Mouse (Mus musculus): ENCODE results near the gene Tcte1. TPM values are rescaled to one million over a fixed set of nuclear protein-coding genes. Genes with fewer than 3 reads are reported as not detected.

Tcte1 gene
- total RNA-seq, 2 experiments from 2014 or later, result 0.58 to 0.64 TPM

DNA sequence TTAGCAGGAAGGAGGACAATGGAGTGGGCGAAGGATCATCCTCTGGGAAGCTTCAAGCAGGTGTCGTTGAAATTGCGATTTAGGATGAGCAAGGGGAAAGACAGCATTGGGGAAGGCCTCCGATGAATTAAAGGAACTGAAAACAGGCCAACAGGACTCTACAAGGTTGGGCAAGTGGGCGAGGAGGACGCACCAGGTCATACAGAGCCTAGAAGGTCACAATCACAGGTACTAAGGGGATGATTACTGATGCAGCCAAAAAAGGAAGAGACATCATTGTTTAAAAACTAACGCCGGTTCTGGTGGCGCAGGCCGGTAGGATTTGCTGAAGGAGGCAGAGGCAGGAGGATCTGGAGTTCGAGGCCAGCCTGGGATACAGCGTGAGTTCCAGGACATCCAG is 40.0 kb downstream of the Tcte1 start:
- intact Hi-C loops (cut with DNase I), result no loop called here
- DNase-seq, result no peak

GRCm38 (mm10) chr17:45563655-45564530 is 40.7 kb downstream of the Tcte1 start, which contains the start of gene Slc35b2:
Gene Slc35b2 (plus strand): TSS chr17:45563874.
- intact Hi-C loops (cut with DNase I), result no loop called here
- DNase-seq, result peak; percentile 96

GRCm38 (mm10) chr17:45564531-45565084 is 41.4 kb downstream of the Tcte1 start:
- DNase-seq, result peak; percentile 56
- intact Hi-C loops (cut with DNase I), result no loop called here

DNA sequence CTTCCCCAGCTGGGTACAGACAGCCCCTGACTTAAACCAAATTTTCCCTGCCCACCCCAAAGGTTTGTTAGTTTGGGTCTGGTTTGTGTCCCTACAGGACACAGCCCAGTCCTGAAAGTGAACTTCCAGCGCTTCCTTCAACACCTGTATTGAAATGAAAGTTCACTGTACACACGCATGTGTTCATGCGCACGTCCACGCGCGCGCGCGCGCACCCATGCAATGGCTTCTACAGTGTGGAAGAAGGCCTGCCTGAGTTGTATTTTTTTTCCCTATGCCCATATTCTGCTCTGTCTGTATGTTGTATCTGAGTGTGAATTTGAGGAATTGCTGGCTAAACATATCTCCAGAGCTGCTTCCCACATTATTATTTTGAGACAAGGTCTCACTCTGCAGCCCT is 41.9 kb downstream of the Tcte1 start:
- DNase-seq, result no peak
- intact Hi-C loops (cut with DNase I), result no loop called here

DNA sequence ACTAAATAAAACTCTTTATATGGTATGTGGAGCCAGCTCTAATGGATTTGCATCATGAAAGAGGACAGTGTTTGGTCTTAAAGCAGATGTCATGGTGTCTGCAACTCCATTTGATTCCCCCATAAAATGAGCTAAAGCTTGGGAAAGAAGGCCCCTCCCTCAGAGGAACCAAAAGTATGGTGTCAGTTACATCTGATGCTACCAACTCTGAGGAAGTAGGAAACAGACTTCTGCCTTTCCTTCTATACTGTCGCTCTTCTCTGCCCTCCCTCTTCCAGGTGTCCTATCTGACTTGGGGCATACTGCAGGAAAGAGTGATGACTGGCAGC is 42.8 kb downstream of the Tcte1 start:
- no peak for DNase-seq
- intact Hi-C loops (cut with DNase I), result no loop called here

GRCm38 (mm10) chr17:45566360-45567161 is 43.3 kb downstream of the Tcte1 start:
- intact Hi-C loops (cut with DNase I), result no loop called here
- no peak for DNase-seq

- intact Hi-C loops (cut with DNase I), result no loop called here
- DNase-seq, result no peak
These were observed 43.9 kb downstream of the Tcte1 start for GRCm38 (mm10) chr17:45567162-45567601.

DNA sequence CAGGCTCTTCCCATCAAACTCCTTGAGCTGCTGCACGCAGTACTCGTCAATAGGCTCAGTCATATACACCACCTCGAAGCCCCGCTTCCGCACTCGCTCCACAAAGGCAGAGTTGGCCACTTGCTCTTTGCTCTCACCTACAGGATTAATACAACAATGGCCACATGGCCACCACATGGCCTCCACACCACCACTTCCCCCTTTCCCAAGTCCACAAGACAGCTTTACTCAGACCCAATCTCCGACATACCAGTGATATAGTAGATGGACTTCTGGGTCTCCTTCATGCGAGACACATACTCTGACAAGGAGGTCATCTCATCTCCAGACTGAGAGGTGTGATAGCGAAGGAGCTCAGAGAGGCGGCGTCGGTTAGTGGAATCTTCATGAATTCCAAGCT is 45.8 kb downstream of the Tcte1 start:
- intact Hi-C loops (cut with DNase I), result no loop called here
- DNase-seq, result no peak

- no peak for DNase-seq
- intact Hi-C loops (cut with DNase I), result no loop called here
These were observed 46.8 kb downstream of the Tcte1 start for GRCm38 (mm10) chr17:45569999-45570398.

GRCm38 (mm10) chr17:45572103-45573086 is 49.2 kb downstream of the Tcte1 start:
- peak; percentile 89 for DNase-seq
- intact Hi-C loops (cut with DNase I), result no loop called here

GRCm38 (mm10) chr17:45573087-45573779 is 50.0 kb downstream of the Tcte1 start, which contains the start of gene Hsp90ab1:
Gene Hsp90ab1 (minus strand): TSS chr17:45573271.
- intact Hi-C loops (cut with DNase I), result no loop called here
- peak; percentile 100 for DNase-seq

- peak; percentile 97 for DNase-seq
- intact Hi-C loops (cut with DNase I), result no loop called here
These were observed 50.5 kb downstream of the Tcte1 start for GRCm38 (mm10) chr17:45573780-45574123.

DNA sequence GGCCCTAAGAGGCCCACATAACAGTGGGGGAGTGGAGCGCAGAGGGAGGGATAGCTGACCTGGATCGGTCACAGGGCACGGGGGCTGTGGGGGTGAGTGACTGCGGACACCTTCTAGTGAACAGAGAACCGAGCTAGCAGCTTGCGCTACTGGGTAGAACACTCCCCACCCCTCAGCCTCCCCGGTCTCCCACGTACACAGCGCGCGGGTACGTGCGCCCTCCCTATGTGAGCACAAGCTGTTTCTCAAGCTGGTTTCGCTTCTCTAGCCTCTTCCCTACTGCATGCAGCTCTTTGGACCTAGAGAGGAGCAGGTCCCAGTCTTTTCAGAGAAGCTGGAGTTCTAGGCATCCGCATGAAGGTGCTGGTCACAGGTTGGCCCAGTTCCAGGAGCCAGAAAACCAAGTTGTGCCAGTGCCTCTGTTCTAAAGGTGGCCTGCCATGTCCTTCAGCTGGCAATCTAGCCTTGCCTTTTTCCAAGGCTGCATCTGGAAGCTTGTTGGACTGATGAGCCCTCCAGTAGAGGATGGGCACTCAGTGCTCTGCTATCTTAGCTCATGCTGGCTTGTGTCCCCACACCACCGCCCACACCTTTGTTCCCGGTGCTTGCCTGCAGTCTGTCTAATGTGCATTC is 51.0 kb downstream of the Tcte1 start:
- DNase-seq, result peak; percentile 73
- intact Hi-C loops (cut with DNase I), result no loop called here

- DNase-seq, result no peak
- intact Hi-C loops (cut with DNase I), result no loop called here
These were observed 52.1 kb downstream of the Tcte1 start for GRCm38 (mm10) chr17:45575123-45575897.

- DNase-seq, result no peak
- intact Hi-C loops (cut with DNase I), result no loop called here
These were observed 55.0 kb downstream of the Tcte1 start for GRCm38 (mm10) chr17:45578242-45578641.

DNA sequence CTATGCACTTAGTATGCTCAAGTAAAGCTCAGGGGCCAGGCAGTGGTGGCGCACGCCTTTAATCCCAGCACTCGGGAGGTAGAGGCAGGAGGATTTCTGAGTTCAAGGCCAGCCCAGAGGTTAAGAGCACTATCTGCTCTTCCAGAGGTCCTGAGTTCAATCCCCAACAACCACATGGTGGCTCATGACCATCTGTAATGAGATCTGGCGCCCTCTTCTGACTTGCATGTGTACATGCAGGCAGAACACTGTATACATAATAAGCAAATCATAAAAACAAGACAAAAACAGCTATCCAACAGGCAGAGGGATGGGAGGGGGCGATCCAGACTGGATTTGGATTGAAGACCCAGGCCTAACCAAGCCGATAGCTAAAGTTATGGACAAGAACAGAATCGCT is 55.6 kb downstream of the Tcte1 start:
- intact Hi-C loops (cut with DNase I), result no loop called here

DNA sequence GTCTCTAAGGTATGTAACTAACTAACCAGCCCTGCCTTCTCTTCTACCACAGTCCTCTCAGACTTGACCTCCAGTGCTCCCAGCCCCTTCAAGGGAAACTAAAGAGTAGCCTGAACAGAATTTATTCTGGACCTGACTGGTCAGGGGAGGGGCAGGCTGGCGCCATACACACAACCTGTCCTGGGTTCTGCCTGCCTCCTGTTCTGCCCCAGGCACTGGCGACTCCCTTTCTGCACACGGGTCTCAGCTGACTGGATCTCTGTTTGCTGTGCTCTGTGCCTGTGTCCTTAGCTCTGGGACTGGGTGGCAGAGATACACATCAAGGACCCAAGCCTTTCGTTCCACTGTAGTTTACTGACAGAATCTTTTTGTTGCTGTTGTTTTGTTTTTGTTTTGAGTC is 56.3 kb downstream of the Tcte1 start:
- intact Hi-C loops (cut with DNase I), result no loop called here
- DNase-seq, result no peak

More for the DNA sequence above, 55.6 kb downstream of the Tcte1 start:
- DNase-seq, result no peak

GRCm38 (mm10) chr17:45580958-45581477 is 57.8 kb downstream of the Tcte1 start:
- DNase-seq, result no peak
- intact Hi-C loops (cut with DNase I), result loop anchor here (5.0 kb wide), 2 partner anchors 46 to 61 kb away; no protein-coding TSS in a partner anchor
